In the genomic region with DNA sequence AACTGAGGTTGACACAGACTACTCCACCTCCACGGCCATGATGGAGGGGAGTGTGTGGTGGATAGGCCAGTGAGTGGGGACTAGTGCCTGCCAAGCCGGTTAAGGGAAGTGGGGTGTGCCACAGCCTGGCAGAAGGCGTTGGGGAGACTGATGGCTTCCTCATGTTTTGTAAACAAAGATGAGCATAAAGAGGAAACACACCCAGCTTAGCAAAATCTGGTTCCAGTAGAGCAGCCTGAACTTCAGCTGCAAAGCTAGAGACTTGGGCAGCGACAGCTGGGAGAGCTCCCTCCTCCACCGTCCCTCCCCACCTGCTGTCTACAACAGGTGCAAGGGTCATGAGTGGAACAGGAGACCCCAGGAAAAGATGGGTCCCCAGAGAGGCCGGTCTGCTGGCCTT, we compare ENCODE assay signal across 8 mouse cellular contexts. TPM values are rescaled to one million over a fixed set of nuclear protein-coding genes. Genes with fewer than 3 reads are reported as not detected.
DNase-seq lines count a peak whose midpoint lies in the region; ATAC-seq and TF ChIP-seq lines count a peak whose summit lies in the region.

No protein-coding gene starts in this region.

- no peaks in the 10 kb centered on the region for H3K9me3 ChIP-seq in forebrain, embryonic 14.5 days (replicated peaks; ENCODE audit: control insufficient read depth, low read length)
- H3K9me3 ChIP-seq in kidney, postnatal 0 days (replicated peaks; ENCODE audit: low read length), result no peaks in the 10 kb centered on the region

- peaks cover 15% of the 10 kb centered on the region for H3K4me1 ChIP-seq in forebrain, embryonic 14.5 days (ENCODE audit: control insufficient read depth, insufficient read depth, low read length)
- peaks cover 48% of the 10 kb centered on the region for H3K4me1 ChIP-seq in kidney, postnatal 0 days (replicated peaks; ENCODE audit: insufficient read depth, low read length)

- no peaks in the 10 kb centered on the region for H3K36me3 ChIP-seq in forebrain, embryonic 14.5 days (ENCODE audit: control insufficient read depth, insufficient read depth, low read length)
- H3K36me3 ChIP-seq in kidney, postnatal 0 days (ENCODE audit: insufficient read depth, low read length), result no peaks in the 10 kb centered on the region

- H3K4me3 ChIP-seq in forebrain, embryonic 14.5 days (ENCODE audit: low read depth, low read length), result no peak overlapping the region
- H3K4me3 ChIP-seq in kidney, postnatal 0 days (replicated peaks; ENCODE audit: low read depth, low read length), result no peak overlapping the region

- no peak overlapping the region for H3K4me2 ChIP-seq in forebrain, embryonic 14.5 days (ENCODE audit: low read length)
- no peak overlapping the region for H3K4me2 ChIP-seq in kidney, postnatal 0 days (ENCODE audit: low read length)

- 65% methylated on average over 6 of the region's 6 CpGs for WGBS in forebrain, embryonic 14.5 days
- WGBS in kidney, postnatal 0 days, result 22% methylated on average over 6 of the region's 6 CpGs

- no peak for TF ChIP-seq CTCF in kidney, postnatal 0 days (IDR thresholded peaks at IDR 0.05; ENCODE audit: low read depth)

- DNase-seq in kidney, adult 18-20 months, result peak; percentile 27
- DNase-seq in kidney, postnatal 14 days, result no peak
- no peak for DNase-seq in forebrain, embryonic 14.5 days (ENCODE audit: low spot score)
- DNase-seq in kidney, postnatal 0 days (ENCODE audit: low spot score), result no peak
- no peak for DNase-seq in urinary bladder, postnatal 36 days (ENCODE audit: low spot score in 2 of 2)
- DNase-seq in layer of hippocampus, postnatal 14 days (ENCODE audit: low spot score in 2 of 2), result no peak
- no peak for DNase-seq in right cerebral cortex, postnatal 14 days

- H3K27ac ChIP-seq in forebrain, embryonic 14.5 days (ENCODE audit: low read depth, low read length), result peak overlapping the region; percentile 14; the same call in 1 of the 2 replicates
- peak overlapping the region; percentile 84 for H3K27ac ChIP-seq in kidney, postnatal 0 days

- H3K27me3 ChIP-seq in forebrain, embryonic 14.5 days (replicated peaks; ENCODE audit: control insufficient read depth, insufficient read depth, low read length), result no peaks in the 10 kb centered on the region
- H3K27me3 ChIP-seq in kidney, postnatal 0 days (ENCODE audit: insufficient read depth, low read length), result no peaks in the 10 kb centered on the region

- ATAC-seq in forebrain, embryonic 14.5 days, result no peak
- no peak for ATAC-seq in kidney, postnatal 0 days (replicated peaks; ENCODE audit: low FRiP score, low read depth)
- ATAC-seq in monocyte, adult 5-6 weeks (replicated peaks; ENCODE audit: insufficient number of reproducible peaks, low FRiP score, low TSS enrichment, poor library complexity, severe bottlenecking), result peak; percentile 89

- H3K9ac ChIP-seq in forebrain, embryonic 14.5 days (ENCODE audit: low read length), result no peak overlapping the region
- 0 out of 2 replicates have a peak overlapping the region, but pooled peaks have one; percentile 31 for H3K9ac ChIP-seq in kidney, postnatal 0 days (ENCODE audit: low read depth, low read length)

RNA-seq across cellular contexts. Expression of gene Bmf, which starts 15.5 kb away (rescaled TPM):
- polyA plus RNA-seq in forebrain, embryonic 14.5 days (2014; fragmentation: Nextera tagmentation; extraction: Ambion mirVana), result 2.8 and 3.0 TPM in 2 replicates
- polyA plus RNA-seq in kidney, postnatal 0 days (2015; fragmentation: Nextera tagmentation; extraction: Ambion mirVana), result 4.2 and 5.3 TPM in 2 replicates
- 21.5 to 42.1 TPM (median 35.4 TPM) in 3 replicates for total RNA-seq in monocyte, adult 5-6 weeks (2017)
- 1 to 10 TPM; 5.2 to 6.7 TPM for total RNA-seq in layer of hippocampus, postnatal 14 days (2021)

RNA-seq across cellular contexts. Expression of gene Srp14, which starts 54.5 kb away (rescaled TPM):
- 341 and 381 TPM in 2 replicates for polyA plus RNA-seq in forebrain, embryonic 14.5 days (2014; fragmentation: Nextera tagmentation; extraction: Ambion mirVana)
- 237 and 255 TPM in 2 replicates for polyA plus RNA-seq in kidney, postnatal 0 days (2015; fragmentation: Nextera tagmentation; extraction: Ambion mirVana)
- total RNA-seq in monocyte, adult 5-6 weeks (2017), result 189 to 249 TPM (median 241 TPM) in 3 replicates
- 100 to 1,000 TPM; 169 to 184 TPM for total RNA-seq in layer of hippocampus, postnatal 14 days (2021)
